Mouse (Mus musculus) macrophage (primary cell): ENCODE measurements around the gene Chga. TPM values are rescaled to one million over a fixed set of nuclear protein-coding genes. Genes with fewer than 3 reads are reported as not detected.

ENCODE experiments used
- H3K27ac ChIP-seq: fragments of 350-480 bp; formaldehyde crosslinking; 2 replicates; pipeline ENCODE4 v1.9.0; 2021
- H3K36me3 ChIP-seq: fragments of 350-480 bp; formaldehyde crosslinking; 2 replicates; pipeline ENCODE4 v1.9.0; 2021; ENCODE audit errors: inconsistent target
- H3K4me3 ChIP-seq: fragments of 350-480 bp; formaldehyde crosslinking; 2 replicates; pipeline ENCODE4 v1.9.0; 2021; ENCODE audit errors: inconsistent target
- H3K79me2 ChIP-seq: fragments of 350-480 bp; formaldehyde crosslinking; 2 replicates; pipeline ENCODE4 v1.9.0; 2021; ENCODE audit errors: inconsistent target
- WGBS: methylation state at CpG from one replicate; pipeline ENCODE4 v1.1.7; 2026; ENCODE audit warnings: inconsistent platforms; ENCODE audit not compliant: missing documents; 5-methylcytosine and 5-hydroxymethylcytosine counted together
- polyA plus RNA-seq: library from polyadenylated mRNA; stranded (reverse); fragments of 250-400 nt; gene quantifications from 3 replicates; pipeline ENCODE4 v1.2.4, GENCODE M21; 2018; ENCODE audit warnings: inconsistent platforms

The Chga gene
- polyA plus RNA-seq, 1 experiment from 2014 or later, result not detected

DNA sequence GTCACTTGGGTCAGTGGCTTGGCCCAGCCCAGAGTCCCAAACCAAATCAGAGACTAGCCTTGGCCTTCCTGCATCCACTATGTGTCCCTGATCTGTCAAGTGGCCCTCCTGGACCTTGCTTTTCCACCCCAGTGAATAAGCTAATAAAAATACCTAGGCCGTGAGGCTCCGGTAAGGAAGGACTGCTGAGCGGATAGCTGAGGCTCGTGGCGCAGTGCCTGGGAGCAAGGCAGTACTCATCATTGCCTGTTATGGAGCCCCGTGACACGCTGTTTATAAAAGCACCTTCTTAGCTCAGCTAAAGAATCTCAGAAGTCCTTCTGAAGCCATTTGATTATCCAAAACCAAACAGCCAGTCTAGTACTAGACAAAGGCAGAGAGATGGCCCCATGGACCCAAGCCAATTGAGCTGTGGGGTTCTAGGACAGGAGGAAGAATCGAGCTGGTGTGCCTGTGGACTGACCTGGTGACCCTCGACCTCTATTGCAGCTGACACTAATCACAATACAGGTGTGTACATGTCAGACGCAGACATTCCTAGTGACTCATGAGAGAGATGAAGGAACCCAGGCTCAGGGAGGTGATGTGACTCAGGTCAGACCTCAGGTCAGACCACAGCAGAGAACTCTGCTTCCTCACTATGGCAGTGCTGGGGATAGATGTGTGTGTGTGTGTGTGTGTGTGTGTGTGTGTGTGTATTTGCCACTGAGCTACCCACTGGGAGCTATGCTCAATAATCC is 22.1 kb downstream of the Chga start:
- Histone ChIP-seq H3K4me3 (no peak overlapping the region), H3K36me3 (peaks cover 59% of the 10 kb centered on the region), H3K79me2 (no peaks in the 10 kb centered on the region), H3K27ac (no peak overlapping the region)
- WGBS, result 90% methylated on average over 10 of the region's 10 CpGs

DNA sequence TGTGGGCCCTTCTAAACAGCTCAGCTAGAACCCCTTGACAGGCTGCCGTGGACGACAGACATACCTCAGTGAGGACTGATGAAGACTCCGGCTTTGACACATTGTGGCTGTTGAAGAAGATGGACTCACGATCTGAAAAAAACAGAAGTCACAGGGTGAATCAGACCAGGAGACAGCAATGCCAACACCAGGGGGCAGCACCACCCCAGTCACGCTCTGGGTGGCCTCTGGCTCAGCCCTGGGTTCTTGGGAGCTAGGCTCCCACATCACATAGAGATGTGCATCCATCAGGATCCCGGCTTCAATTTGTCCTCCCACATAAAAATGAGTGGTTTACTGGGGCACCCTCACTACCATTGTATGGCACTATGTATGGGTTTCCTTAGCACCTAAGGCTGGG is 24.3 kb downstream of the Chga start:
- no peak overlapping the region for H3K27ac ChIP-seq
- 52% methylated on average over 6 of the region's 6 CpGs for WGBS
- peaks cover 55% of the 10 kb centered on the region for H3K36me3 ChIP-seq
- no peaks in the 10 kb centered on the region for H3K79me2 ChIP-seq
- H3K4me3 ChIP-seq, result no peak overlapping the region

DNA sequence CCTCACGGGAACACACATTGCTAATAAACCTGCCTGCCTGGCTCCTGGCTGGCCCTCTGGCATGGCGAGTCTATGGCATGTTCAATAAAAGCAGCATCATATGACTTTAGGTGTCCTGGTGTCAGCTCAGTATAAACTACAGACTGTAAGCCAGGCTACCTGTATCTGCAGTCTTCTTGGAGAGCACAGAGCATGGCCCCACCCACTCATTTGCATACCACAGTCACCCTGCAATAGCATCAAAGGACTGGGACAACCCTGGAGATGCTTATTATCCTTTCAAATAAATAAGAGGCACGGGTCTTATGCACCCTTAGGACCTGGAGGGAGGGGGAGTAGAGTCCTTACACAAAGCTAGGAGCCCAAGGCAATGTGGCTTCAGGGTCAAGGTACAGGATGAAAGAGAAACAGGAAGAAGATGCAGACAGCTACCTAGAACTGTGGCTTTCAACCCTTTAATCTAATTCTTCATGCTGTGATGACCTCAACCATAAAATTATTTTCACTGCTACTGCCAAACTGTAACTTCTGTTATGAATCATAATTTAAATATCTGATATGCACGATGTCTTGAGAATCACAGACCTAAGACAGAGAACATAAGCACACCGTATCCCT is 26.9 kb downstream of the Chga start:
- Histone ChIP-seq H3K36me3 (peaks cover 56% of the 10 kb centered on the region), H3K27ac (no peak overlapping the region), H3K4me3 (no peak overlapping the region), H3K79me2 (no peaks in the 10 kb centered on the region)
- WGBS, result 91% methylated on average over 5 of the region's 5 CpGs

DNA sequence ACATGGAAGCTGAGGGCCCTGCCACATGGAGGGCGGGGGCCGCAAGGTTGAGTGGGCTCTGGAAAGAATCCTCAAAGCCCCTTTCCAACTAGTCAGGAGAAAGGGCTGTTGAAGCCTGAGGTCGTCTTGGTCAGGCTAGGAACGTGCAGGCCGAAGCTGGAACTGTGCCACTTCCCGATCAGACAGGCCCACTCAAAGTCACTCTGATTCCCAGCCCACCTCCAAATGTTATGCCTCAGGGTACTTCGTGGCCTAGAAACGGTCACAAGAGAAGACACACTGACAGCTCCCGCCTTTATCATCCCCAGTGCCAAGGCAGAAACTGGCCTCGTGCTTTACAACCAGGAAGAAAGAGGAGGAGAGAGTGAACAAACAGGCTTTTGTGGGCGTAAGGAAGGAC is 27.7 kb downstream of the Chga start:
- Histone ChIP-seq H3K79me2 (no peaks in the 10 kb centered on the region), H3K27ac (no peak overlapping the region), H3K4me3 (no peak overlapping the region), H3K36me3 (peaks cover 56% of the 10 kb centered on the region)
- 88% methylated on average over 9 of the region's 11 CpGs for WGBS

DNA sequence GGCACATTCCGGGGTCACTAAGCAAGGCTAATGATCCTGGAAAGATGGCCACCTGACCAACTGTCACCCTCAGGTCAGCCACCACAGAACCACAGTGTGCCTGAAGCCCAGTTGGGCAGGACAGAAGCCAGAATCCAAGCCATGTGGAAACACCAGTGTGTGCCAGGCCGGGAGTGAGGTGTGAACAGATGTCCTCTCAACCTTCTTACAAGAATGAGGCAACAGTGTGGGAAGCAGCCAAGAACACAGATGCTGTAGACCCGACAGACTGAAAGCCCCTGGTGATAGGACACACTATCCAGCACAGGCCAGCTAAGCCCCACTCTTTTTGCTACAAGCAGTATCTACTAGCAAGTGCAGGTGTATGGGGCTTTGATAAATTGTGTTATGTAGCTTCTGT is 30.6 kb downstream of the Chga start:
- H3K36me3 ChIP-seq, result peaks cover 49% of the 10 kb centered on the region
- WGBS, result 87% methylated on average over 3 of the region's 3 CpGs
- H3K79me2 ChIP-seq, result no peaks in the 10 kb centered on the region
- no peak overlapping the region for H3K4me3 ChIP-seq
- no peak overlapping the region for H3K27ac ChIP-seq

DNA sequence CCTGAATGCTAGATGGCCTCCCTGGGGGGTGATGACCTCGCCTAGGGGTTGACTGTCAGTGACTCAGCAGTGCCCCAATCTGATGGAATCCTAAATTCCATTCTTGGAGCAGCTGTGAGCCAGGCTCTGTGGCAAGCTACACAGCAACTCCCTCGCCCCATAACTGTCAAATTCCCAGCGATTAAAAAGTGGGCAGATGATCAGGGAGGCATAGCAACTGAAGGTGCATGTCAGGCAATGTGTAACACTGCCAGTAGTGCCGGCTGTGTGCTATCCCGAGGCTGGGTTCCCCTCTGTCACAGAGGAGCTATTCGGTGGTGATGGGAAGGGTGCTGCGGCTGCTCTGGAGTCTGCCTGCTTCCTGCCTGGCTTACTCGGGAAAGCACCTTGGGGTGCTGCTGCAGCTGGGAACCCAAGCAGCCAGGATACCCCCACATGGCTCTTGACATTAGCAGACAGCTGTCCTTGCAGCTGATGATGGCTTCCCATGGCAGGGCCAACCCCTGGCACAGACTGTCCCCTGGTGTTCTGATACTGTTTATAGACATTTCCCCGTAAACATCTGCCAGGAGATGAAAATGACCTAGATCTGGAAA is 31.6 kb downstream of the Chga start:
- Histone ChIP-seq H3K27ac (no peak overlapping the region), H3K4me3 (no peak overlapping the region), H3K36me3 (peaks cover 49% of the 10 kb centered on the region), H3K79me2 (no peaks in the 10 kb centered on the region)
- WGBS, result 94% methylated on average over 9 of the region's 9 CpGs

DNA sequence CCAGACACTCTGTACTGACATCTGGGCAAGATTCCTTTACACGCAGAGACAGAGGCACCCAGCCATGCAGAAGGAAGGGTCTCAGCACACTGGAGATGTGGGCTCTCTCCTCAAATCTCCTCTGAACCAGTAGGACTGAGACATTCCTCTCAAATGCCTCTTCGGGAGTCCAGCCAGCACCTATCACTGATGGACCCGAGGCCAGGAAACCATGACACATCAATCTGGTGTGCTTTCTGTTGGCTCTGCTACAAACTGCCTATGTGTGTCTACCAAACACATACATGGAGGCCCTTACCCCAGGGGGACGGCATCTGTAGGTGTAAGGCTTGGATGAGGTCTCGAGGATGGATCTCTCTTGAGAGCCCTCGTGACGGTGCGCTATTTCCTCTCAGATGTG is 32.3 kb downstream of the Chga start:
- Histone ChIP-seq H3K27ac (no peak overlapping the region), H3K36me3 (peaks cover 49% of the 10 kb centered on the region), H3K79me2 (no peaks in the 10 kb centered on the region), H3K4me3 (no peak overlapping the region)
- 90% methylated on average over 8 of the region's 8 CpGs for WGBS

DNA sequence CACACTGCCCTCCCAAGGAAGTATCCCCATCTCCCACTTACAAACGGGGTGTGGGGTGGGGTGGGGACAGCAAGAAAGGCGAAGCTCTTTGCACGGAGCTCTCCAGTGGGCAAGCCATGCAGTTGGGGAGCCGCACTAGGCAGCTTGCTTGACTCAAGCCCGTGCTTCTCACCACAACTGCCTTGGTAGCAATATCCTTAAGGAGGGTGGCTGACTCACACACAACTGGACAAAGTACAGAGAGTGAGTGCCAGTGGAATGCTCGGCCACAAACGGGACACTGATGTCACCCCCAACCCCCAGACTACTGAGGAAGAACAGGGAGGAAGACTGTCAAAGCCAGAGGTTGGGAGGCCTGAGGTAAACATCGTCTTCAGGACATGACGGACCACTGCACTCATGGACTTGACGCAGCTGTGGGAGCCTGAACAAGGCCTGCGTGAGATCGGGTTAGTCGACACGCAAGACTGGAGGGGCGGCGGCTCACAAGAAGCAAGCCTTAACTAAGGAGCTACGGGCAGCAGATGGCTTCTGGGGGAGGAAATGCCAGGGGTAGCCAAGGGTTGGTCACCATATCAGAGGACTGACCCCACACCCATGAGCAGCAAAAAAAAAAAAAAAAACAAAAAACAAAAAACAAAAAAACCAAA is 36.1 kb downstream of the Chga start:
- Histone ChIP-seq H3K79me2 (no peaks in the 10 kb centered on the region), H3K27ac (no peak overlapping the region), H3K36me3 (peaks cover 25% of the 10 kb centered on the region; the same call in 1 of the 2 replicates), H3K4me3 (no peak overlapping the region)
- 90% methylated on average over 17 of the region's 17 CpGs for WGBS

DNA sequence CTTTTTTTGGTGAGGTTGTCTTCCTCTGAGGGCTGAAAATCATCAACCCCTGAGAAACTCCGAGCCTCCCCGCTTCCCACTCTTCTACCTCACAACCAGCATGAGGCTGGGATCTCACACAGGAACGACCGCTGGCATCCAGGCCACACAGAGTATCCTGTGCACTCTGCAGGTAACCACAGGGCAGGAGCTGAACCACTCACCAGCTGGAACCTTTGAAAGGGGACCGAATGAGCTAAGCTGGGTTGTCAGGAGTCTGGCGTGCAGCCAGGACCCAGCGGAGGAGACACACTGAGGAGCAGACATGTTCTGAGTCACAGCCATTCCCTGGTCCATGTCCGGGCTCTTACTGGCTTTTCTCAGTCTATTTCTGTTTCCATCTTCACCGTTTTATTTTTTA is 38.9 kb downstream of the Chga start:
- H3K36me3 ChIP-seq, result no peaks in the 10 kb centered on the region; the same call in 1 of the 2 replicates
- no peak overlapping the region for H3K27ac ChIP-seq
- WGBS, result 94% methylated on average over 9 of the region's 9 CpGs
- no peaks in the 10 kb centered on the region for H3K79me2 ChIP-seq
- H3K4me3 ChIP-seq, result no peak overlapping the region

DNA sequence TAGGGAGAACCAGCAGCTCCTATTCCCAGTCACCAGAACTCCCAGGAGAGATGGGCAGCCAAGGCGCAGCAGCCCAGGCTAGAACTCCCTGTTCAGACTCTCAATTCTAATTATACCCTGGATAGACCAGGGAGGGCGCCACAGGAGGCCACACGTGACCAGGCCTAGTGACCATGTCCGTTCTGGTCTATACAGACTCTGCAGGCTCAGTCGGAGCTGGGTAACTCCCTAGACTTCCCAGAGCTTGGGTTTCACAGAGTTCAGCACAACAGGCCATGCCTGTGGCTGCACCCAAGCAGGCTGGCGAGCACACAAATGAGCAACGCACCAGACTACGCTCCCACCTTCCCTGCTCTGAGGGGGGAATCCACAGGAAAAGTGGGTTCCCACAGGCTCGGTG is 39.9 kb downstream of the Chga start:
- 92% methylated on average over 9 of the region's 9 CpGs for WGBS
- Histone ChIP-seq H3K27ac (no peak overlapping the region), H3K4me3 (no peak overlapping the region), H3K36me3 (no peaks in the 10 kb centered on the region; the same call in 1 of the 2 replicates), H3K79me2 (no peaks in the 10 kb centered on the region)

DNA sequence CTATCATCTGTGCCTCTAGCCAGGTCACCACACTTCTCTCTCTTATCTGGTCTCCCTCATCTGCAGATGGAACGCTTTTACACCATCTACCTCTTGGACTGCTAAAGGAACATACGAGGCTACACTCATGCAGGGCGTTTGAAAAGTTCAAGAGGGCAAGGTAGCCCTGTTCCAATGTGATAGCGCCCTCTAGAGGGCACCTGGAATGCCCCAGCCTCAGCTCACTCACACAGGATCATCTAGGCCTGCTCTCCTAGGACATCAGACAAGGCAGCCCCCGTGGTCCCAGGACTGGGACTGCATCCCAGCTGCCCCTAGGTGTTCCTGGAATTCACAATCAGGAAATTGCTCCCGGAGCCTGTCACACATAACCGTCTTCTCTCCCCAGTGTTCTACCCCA is 41.6 kb downstream of the Chga start:
- Histone ChIP-seq H3K4me3 (no peak overlapping the region), H3K36me3 (no peaks in the 10 kb centered on the region; the same call in 1 of the 2 replicates), H3K79me2 (no peaks in the 10 kb centered on the region), H3K27ac (no peak overlapping the region)
- WGBS, result 87% methylated on average over 6 of the region's 7 CpGs

DNA sequence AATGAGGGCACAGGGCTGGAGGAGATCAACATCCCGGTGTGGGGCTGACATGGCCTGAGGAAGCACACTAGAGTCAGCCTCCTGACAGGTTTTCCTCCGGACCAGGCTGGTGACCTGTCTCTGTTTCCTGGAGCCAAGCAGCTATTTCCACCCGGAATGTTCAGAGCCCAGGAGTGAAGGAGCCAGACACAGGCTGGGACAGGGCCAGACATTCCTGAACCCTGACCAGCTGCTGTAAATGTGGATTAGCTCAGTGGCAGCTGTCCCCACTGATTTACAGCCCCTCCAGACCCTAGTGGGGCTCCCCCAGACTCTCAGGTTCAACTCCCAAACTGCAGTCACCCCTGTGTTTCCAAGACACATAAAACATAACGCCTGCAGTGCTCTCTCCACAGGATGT is 42.7 kb downstream of the Chga start:
- Histone ChIP-seq H3K4me3 (no peak overlapping the region), H3K36me3 (no peaks in the 10 kb centered on the region; the same call in 1 of the 2 replicates), H3K27ac (no peak overlapping the region), H3K79me2 (no peaks in the 10 kb centered on the region)
- WGBS, result 96% methylated on average over 3 of the region's 4 CpGs

DNA sequence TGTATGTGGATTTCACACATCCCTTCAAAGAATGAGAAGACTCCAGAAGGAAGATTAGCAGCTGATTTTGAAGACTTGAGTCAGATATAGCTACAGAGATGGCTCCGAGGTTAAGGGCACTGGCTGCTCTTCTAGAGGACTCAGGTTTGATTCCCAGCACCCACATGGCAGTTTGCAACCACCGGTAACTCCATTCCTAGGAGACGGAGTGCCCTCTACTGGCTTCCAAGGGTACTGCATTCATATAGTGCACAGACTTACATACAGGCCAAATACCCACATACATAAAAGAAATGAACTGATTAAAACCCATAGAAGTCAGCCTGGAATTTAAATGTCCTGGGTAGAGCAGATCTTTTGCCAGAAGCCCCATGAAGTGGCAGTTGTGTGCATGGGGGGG is 43.8 kb downstream of the Chga start:
- no peak overlapping the region for H3K27ac ChIP-seq
- WGBS, result 97% methylated on average over 3 of the region's 3 CpGs
- H3K36me3 ChIP-seq, result peaks cover 5% of the 10 kb centered on the region; the same call in 1 of the 2 replicates
- H3K79me2 ChIP-seq, result no peaks in the 10 kb centered on the region
- H3K4me3 ChIP-seq, result no peak overlapping the region

DNA sequence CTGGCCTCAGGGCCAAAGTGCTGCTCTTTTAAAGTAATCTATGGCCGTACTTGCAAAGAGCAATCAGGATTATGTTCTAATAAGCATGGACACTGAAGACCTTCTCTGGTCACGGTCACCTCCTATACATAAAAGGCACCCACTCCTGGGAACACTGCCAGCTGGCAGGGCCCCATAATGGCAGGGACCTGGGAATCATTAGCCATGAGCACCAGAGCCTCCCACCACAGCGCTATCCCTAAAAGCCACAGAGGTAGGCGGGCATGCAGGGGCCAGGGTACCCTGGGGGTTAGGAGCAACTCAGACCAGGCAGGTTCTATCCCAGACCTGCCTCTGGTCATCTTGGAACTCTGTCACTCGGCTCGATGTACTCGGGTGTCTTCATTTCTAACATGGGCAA is 45.0 kb downstream of the Chga start:
- Histone ChIP-seq H3K27ac (no peak overlapping the region), H3K4me3 (no peak overlapping the region), H3K79me2 (no peaks in the 10 kb centered on the region), H3K36me3 (peaks cover 16% of the 10 kb centered on the region; the same call in 1 of the 2 replicates)
- 89% methylated on average over 6 of the region's 7 CpGs for WGBS

DNA sequence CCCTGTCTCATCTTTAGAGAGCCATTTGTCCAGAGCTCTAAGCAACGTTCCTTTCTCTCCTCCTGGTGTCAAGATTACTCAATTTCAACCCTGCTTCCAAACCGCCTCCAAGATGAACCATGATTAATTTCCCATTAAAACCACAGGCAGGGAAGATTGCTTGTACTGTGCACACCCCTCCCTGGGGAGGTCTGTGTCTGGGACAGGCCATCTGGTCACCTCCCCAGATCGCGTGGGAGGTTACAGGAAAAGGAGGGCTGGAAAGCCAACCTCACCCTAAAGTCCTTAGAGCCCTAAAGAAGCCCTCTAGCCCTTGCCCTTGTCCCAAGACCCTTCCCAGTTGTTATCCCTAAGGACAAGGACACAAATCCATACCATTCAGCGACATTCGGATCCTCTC is 45.6 kb downstream of the Chga start:
- H3K4me3 ChIP-seq, result no peak overlapping the region
- WGBS, result 87% methylated on average over 6 of the region's 6 CpGs
- H3K36me3 ChIP-seq, result peaks cover 22% of the 10 kb centered on the region; the same call in 1 of the 2 replicates
- no peaks in the 10 kb centered on the region for H3K79me2 ChIP-seq
- H3K27ac ChIP-seq, result no peak overlapping the region
